Mouse (Mus musculus): ENCODE results near the gene Arfgap3. TPM values are rescaled to one million over a fixed set of nuclear protein-coding genes. Genes with fewer than 3 reads are reported as not detected.
A peak's percentile ranks its signal among the peaks of the same experiment; 100 is the strongest.
"Not testable (repeated sequence)": the region's sequence is repeated elsewhere in the genome, so short reads cannot be mapped to it uniquely, and the experiment has no call there.

The Arfgap3 gene
- 7.4 and 15.2 TPM in 2 replicates for total RNA-seq (2017)

DNA sequence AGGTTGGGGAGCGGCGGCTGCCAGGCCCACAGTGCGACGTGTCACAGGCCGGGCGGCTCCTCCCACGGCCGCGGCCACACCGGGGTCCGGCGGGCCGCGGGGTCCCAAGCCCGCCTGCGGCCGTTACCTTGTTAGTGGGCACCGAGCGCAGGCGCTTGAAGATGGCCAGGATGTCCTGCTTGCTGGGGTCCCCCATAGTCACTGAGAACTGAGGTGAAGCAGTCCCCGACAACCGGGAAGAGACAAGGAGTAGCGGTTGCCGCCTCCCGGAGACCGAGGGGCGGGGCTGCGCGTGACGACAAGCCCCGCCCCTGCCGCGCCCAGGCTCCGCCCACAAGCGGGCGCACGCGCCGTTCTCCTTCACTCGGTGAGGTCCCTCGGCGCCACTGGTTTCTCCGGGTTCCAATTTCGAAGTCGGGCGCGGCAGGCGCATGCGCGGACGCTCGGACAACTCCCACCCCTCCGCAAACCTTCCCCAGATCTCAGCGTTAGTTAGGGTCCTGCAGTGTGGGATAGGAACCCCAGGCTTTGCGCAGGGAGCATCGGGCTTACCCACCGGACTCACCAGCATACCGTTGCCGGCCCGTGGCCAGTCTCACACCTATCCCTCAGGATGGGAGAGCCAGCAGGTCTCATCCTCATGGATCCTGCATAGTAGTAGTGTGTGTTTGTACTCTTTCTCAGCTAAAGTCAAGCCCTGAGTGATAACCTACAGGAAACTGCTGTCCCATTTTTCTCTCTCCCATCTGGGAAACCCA, at the start of gene Arfgap3:
TSS of gene Arfgap3 (minus strand) at position 294 of the 758 bp plus-strand sequence.
- peak; percentile 60 for ATAC-seq (ENCODE audit: extremely low read depth, insufficient number of reproducible peaks, low FRiP score, poor library complexity, severe bottlenecking)

GRCm38 (mm10) chr15:83392722-83393121, 42.7 kb upstream of the Arfgap3 start:
- no peak for ATAC-seq (ENCODE audit: extremely low read depth, insufficient number of reproducible peaks, low FRiP score, poor library complexity, severe bottlenecking)

- ATAC-seq (ENCODE audit: extremely low read depth, insufficient number of reproducible peaks, low FRiP score, poor library complexity, severe bottlenecking) = no peak
These were observed 37.9 kb upstream of the Arfgap3 start for GRCm38 (mm10) chr15:83387911-83388310.

DNA sequence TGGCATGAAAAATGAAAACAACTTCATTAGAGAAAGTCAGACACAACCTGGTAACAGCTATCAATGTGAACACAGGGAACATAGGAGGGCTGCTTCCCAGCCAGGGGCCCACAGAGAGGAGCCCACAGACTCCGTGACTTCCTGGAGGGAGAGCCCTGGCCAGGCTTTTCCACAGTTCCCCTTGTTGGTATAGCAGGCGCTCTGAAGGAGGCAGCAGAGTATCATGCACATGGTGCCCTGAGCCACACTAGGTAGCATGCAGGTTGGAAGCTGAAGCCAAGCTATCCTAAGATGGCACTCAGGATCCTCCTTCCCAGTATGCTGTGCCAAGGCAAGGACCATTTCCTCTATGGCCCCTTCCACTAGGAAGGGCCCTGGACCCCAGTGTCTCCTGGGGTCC, 33.6 kb upstream of the Arfgap3 start:
- no peak for ATAC-seq (ENCODE audit: extremely low read depth, insufficient number of reproducible peaks, low FRiP score, poor library complexity, severe bottlenecking)

DNA sequence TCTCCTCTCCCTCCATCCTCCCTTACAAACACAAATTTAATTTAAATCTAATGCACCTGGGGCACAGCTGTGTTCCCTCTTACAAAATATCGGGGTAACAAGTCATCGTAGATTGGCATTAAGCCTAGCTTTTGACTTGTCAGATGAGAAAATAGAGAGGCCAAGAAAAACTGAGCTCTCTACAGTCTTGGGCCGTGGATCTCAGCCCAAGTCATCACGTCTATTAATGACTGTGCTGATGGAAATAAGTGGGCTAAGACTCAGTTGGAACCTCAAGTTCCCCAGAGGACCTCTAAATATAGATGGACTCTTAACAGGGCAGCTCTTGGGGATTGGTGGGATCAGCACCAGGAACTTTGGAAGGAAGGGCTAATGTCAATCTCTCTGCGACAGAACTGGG, 33.1 kb upstream of the Arfgap3 start:
- ATAC-seq (ENCODE audit: extremely low read depth, insufficient number of reproducible peaks, low FRiP score, poor library complexity, severe bottlenecking) = no peak

DNA sequence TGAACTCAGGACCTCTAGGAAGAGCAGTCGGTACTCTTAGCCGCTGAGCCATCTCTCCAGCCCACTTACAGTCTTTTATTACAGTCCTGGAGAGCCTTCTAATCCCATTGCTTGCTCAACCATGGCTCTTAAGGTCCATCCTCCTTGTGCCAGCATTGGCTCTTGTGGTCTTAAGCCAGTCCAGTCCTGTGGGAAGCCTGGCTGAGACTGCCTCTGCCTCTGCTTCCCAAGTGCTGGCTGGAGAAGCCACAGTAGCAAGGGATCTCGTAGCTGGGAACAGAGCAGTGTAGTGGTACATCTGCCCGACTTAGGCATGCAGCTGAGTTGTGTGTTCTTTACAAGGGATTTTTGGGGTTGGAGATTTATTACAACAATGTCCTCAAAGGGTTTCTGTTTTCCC, 32.4 kb upstream of the Arfgap3 start:
- no peak for ATAC-seq (ENCODE audit: extremely low read depth, insufficient number of reproducible peaks, low FRiP score, poor library complexity, severe bottlenecking)

DNA sequence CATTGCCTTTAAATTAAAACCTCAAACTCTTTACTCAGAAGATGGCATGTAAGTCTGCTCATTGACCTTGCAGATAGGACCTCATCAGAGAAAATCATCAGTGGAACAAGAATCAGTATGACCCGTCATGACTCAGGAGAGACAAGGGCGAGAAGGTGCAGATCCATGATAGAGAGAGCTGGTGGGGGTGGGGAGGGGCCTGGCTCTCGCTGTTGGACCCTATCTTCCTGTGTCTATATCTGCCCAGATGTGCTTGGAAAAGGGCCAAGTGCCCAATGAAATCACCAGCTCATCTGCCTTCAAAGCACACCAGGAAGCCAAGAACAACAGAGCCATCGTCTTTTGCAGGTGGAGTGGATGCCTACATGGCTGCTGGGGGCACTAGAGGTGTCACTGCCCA, 27.1 kb upstream of the Arfgap3 start:
- no peak for ATAC-seq (ENCODE audit: extremely low read depth, insufficient number of reproducible peaks, low FRiP score, poor library complexity, severe bottlenecking)

DNA sequence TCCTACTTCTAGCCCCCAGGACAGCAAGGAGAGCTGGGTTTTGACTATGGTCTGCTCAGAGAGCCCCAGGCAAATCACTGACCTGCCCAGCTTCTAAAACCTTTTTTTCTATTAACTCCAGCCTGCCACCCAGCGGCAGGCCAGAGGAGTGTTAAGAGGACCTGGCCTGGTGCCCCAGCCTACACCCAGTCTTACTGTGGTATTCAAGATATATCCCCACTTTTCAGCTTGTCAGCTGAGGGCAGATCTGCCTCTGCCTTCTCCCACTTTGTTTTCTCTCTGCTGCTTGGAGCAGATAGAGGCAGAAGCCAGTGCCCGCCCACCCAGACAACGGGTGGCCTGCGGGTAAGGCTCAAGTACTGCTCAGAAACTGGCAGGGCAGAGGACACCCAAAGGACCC, 25.1 kb upstream of the Arfgap3 start:
- ATAC-seq (ENCODE audit: extremely low read depth, insufficient number of reproducible peaks, low FRiP score, poor library complexity, severe bottlenecking) = no peak

DNA sequence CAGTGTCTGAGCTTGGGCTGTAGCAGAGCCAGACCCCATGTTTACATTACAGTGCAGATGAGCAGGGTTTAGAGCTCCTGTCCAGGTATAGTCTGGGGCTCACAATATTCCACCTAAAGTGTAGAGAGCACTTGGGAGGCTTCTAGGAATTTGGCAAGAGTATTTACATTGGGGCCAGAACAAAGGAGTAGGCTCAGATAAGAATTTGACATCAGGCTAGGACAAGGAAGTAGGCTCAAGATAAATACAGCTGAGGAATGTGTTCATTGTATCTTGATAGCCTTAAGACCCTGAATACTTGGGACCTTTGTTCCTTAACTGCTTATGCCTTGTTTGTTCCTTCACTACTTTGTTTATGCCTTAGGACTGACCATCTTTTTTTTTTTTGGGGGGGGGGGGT, 24.0 kb upstream of the Arfgap3 start:
- ATAC-seq (ENCODE audit: extremely low read depth, insufficient number of reproducible peaks, low FRiP score, poor library complexity, severe bottlenecking) = no peak

GRCm38 (mm10) chr15:83368702-83369101, 18.7 kb upstream of the Arfgap3 start:
- ATAC-seq (ENCODE audit: extremely low read depth, insufficient number of reproducible peaks, low FRiP score, poor library complexity, severe bottlenecking) = not testable (repeated sequence)

DNA sequence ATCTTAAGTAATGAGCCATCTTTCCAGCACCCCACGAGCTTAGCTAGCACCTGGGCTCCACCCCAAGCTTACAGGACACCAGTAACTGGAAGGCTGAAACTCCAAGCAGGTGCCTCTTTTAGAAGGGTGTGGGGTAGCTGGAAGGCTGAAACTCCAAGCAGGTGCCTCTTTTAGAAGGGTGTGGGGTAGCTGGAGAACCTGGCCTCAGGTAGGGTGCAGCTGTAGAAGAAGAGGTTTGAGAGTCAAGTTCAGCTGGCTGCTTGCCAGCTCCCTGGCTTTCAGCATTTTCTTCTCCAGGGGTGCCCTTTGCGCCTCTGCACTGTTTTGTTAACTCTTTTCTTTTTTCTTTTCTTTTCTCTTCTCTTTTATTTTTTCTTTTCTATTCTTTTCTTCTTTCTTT, 18.2 kb upstream of the Arfgap3 start:
- ATAC-seq (ENCODE audit: extremely low read depth, insufficient number of reproducible peaks, low FRiP score, poor library complexity, severe bottlenecking) = no peak

GRCm38 (mm10) chr15:83366933-83367552, 17.0 kb upstream of the Arfgap3 start:
- ATAC-seq (ENCODE audit: extremely low read depth, insufficient number of reproducible peaks, low FRiP score, poor library complexity, severe bottlenecking) = peak; percentile 78

DNA sequence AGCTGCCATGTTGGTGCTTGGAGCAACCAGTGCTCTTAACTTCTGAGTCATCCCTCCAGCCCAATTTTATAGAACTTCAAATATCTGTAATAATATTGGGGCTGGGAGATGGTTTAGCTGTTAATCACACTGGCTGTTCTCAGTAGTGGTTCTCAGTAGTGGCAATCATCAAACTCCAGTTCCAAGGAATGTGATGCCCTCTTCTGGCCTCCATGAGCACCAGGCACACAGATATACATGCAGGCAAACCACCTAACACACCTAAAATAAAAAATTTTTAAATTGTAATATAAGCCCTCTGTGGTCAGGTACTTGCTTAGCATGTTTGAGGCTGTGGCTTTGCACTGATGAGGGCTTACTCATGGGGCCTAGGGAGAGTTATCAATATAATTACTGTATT, 15.7 kb upstream of the Arfgap3 start:
- ATAC-seq (ENCODE audit: extremely low read depth, insufficient number of reproducible peaks, low FRiP score, poor library complexity, severe bottlenecking) = no peak

DNA sequence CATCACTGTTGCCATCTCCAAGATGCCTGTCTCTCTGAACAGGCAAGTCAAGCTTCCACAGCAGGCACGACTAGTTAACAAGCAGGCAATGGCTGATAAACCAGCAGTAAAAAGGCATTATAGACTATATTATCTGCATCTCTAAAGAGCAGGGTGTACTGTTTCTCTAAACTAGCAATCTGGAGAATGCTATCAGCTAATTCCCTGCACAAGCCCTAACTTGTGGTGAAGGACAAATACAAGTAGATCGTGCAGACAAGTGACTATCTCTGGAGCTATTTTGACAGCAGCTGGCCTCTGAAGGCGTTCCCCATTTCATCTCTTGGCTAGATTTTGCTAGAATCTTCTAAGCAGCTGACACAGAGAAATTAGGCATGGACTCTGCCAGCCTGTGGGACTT, 14.1 kb upstream of the Arfgap3 start:
- ATAC-seq (ENCODE audit: extremely low read depth, insufficient number of reproducible peaks, low FRiP score, poor library complexity, severe bottlenecking) = no peak

DNA sequence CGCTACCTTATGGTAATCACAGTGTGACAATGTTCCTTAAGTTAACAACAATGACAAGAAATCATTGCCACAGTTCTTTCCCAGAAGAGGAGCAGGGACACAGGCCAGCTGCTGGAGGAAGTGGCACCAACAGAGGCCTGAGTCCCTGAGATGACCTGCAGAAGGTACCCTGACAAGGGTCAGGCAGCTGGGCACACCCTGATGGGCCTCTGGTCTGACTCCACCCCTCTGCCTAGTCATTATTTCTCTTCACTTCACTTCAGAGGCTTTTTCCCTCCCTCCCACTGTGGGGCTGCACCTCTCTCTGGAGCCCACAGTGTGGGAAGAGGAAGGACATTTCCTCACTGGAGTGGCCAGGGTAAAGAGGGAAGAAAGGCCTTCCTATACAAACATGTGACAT, 12.8 kb upstream of the Arfgap3 start:
- ATAC-seq (ENCODE audit: extremely low read depth, insufficient number of reproducible peaks, low FRiP score, poor library complexity, severe bottlenecking) = not testable (repeated sequence)

GRCm38 (mm10) chr15:83360899-83361298, 10.9 kb upstream of the Arfgap3 start:
- ATAC-seq (ENCODE audit: extremely low read depth, insufficient number of reproducible peaks, low FRiP score, poor library complexity, severe bottlenecking) = not testable (repeated sequence)

GRCm38 (mm10) chr15:83360140-83360539, 10.1 kb upstream of the Arfgap3 start:
- no peak for ATAC-seq (ENCODE audit: extremely low read depth, insufficient number of reproducible peaks, low FRiP score, poor library complexity, severe bottlenecking)

DNA sequence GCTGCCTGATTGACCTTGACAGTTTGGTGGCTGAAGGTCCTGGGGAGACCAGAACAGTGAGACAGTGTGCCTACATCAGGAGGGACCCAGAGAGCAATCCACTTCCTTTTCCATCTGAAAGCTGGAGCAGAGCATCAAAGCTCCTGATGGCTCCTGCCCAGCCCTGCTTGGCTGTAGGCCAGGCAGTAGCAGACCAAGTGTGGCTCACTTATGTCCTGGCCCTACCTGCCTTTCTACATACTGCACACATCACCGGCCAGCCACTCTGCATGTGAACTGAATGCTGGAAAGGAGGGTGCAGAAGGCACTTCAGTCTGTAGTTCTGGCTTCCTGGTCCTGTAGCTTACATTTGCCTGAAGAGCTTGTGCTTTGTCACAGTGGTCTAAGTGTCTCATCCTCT, 8.4 kb upstream of the Arfgap3 start:
- no peak for ATAC-seq (ENCODE audit: extremely low read depth, insufficient number of reproducible peaks, low FRiP score, poor library complexity, severe bottlenecking)

GRCm38 (mm10) chr15:83351546-83351945, 1.5 kb upstream of the Arfgap3 start:
- no peak for ATAC-seq (ENCODE audit: extremely low read depth, insufficient number of reproducible peaks, low FRiP score, poor library complexity, severe bottlenecking)

DNA sequence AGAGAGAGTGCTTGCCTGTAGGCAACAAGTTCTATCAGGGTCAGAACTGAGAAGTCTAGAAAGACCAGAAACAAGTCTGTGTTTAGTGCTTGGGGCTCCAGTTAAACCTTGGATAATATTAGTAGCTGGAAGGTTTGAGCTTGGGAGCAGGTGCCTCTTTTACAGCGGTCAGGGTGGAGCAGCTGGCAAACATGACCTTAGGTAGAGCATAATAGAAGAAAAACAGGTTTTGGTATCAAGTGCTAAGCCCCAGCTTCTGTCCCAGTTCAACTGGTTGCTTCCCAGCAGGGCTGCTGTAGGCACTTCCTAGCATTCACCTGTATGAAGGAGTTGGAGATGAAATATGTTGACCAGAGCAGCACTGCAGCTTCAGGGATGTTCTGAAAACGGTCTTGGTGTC, 812 bp upstream of the Arfgap3 start:
- ATAC-seq (ENCODE audit: extremely low read depth, insufficient number of reproducible peaks, low FRiP score, poor library complexity, severe bottlenecking) = no peak

Measured in neutrophil, adult 5-6 weeks (primary cell).